Mouse (Mus musculus): ENCODE data around the gene Srp54c.

Gene Srp54c

GRCm38 (mm10) chr12:55309501-55309900 is 79.5 kb downstream of the Srp54c start:
- in situ Hi-C loops (cut with MboI, MseI) = no loop called here

GRCm38 (mm10) chr12:55311841-55312240 is 81.9 kb downstream of the Srp54c start:
- in situ Hi-C loops (cut with MboI, MseI) = loop anchor here in 1 of 2 experiments (5.0 kb wide), 1 partner anchor 80 kb away; no protein-coding TSS in a partner anchor

Data from T-helper 17 cell (primary cell).